Mouse (Mus musculus): ENCODE measurements around the gene Dmrtb1. TPM values are rescaled to one million over a fixed set of nuclear protein-coding genes. Genes with fewer than 3 reads are reported as not detected.
A peak's percentile ranks its signal among the peaks of the same experiment; 100 is the strongest.

Dmrtb1 gene
- polyA plus RNA-seq (2016; fragmentation: Nextera tagmentation; extraction: Ambion mirVana) = 29.8 and 32.0 TPM in 2 replicates

- peaks cover 36% of the 10 kb centered on the region for H3K4me1 ChIP-seq
Observed at GRCm38 (mm10) chr4:107684130-107684529, at the start of gene Dmrtb1. Gene Dmrtb1 (minus strand): TSS chr4:107684230.

GRCm38 (mm10) chr4:107733603-107734002 is 49.6 kb upstream of the Dmrtb1 start:
- H3K9ac ChIP-seq = no peak overlapping the region
- no peaks in the 10 kb centered on the region for H3K9me3 ChIP-seq (replicated peaks)
- peaks cover 29% of the 10 kb centered on the region; the same call in 1 of the 2 replicates for H3K27me3 ChIP-seq
- H3K4me2 ChIP-seq (replicated peaks) = no peak overlapping the region
- WGBS = 15% methylated on average over 3 of the region's 3 CpGs
- H3K27ac ChIP-seq = no peak overlapping the region
- H3K4me3 ChIP-seq = no peak overlapping the region
- H3K36me3 ChIP-seq = no peaks in the 10 kb centered on the region
- no peak for ATAC-seq (ENCODE audit: low FRiP score)
- peaks cover 31% of the 10 kb centered on the region for H3K4me1 ChIP-seq

More at GRCm38 (mm10) chr4:107684130-107684529, at the start of gene Dmrtb1:
- Histone ChIP-seq H3K36me3 (no peaks in the 10 kb centered on the region), H3K9me3 (replicated peaks) (no peaks in the 10 kb centered on the region), H3K9ac (no peak within 1 kb of the TSS), H3K4me3 (no peak within 1 kb of the TSS), H3K4me2 (replicated peaks) (no peak within 1 kb of the TSS), H3K27ac (no peak within 1 kb of the TSS), H3K27me3 (peaks cover 11% of the 10 kb centered on the region; the same call in 1 of the 2 replicates)
- WGBS = 90% methylated on average over 14 of the region's 14 CpGs
- ATAC-seq (ENCODE audit: low FRiP score) = no peak

GRCm38 (mm10) chr4:107732624-107733023 is 48.6 kb upstream of the Dmrtb1 start:
- peaks cover 25% of the 10 kb centered on the region; the same call in 1 of the 2 replicates for H3K27me3 ChIP-seq
- H3K4me2 ChIP-seq (replicated peaks) = no peak overlapping the region
- H3K36me3 ChIP-seq = no peaks in the 10 kb centered on the region
- no peak overlapping the region for H3K9ac ChIP-seq
- no peaks in the 10 kb centered on the region for H3K9me3 ChIP-seq (replicated peaks)
- WGBS = 15% methylated on average over 4 of the region's 4 CpGs
- H3K4me1 ChIP-seq = peaks cover 31% of the 10 kb centered on the region
- ATAC-seq (ENCODE audit: low FRiP score) = peak; percentile 26; the same call in 1 of the 2 replicates
- no peak overlapping the region for H3K27ac ChIP-seq
- no peak overlapping the region for H3K4me3 ChIP-seq

GRCm38 (mm10) chr4:107732182-107732581 is 48.2 kb upstream of the Dmrtb1 start:
- Histone ChIP-seq H3K4me1 (peaks cover 31% of the 10 kb centered on the region), H3K27me3 (peaks cover 21% of the 10 kb centered on the region; the same call in 1 of the 2 replicates), H3K9ac (no peak overlapping the region), H3K36me3 (no peaks in the 10 kb centered on the region), H3K4me2 (replicated peaks) (no peak overlapping the region), H3K9me3 (replicated peaks) (no peaks in the 10 kb centered on the region), H3K27ac (no peak overlapping the region), H3K4me3 (no peak overlapping the region)
- 14% methylated on average over 4 of the region's 4 CpGs for WGBS
- 0 out of 2 replicates have a peak, but pooled peaks have one; percentile 17 for ATAC-seq (ENCODE audit: low FRiP score)

- Histone ChIP-seq H3K9ac (no peak overlapping the region), H3K27me3 (peaks cover 19% of the 10 kb centered on the region; the same call in 1 of the 2 replicates), H3K27ac (no peak overlapping the region), H3K4me1 (peaks cover 31% of the 10 kb centered on the region), H3K36me3 (no peaks in the 10 kb centered on the region), H3K4me2 (replicated peaks) (no peak overlapping the region), H3K9me3 (replicated peaks) (no peaks in the 10 kb centered on the region), H3K4me3 (no peak overlapping the region)
- ATAC-seq (ENCODE audit: low FRiP score) = no peak
- WGBS = 53% methylated on average over 8 of the region's 8 CpGs
Observed at GRCm38 (mm10) chr4:107731088-107731465, 47.0 kb upstream of the Dmrtb1 start.

GRCm38 (mm10) chr4:107730391-107731087 is 46.5 kb upstream of the Dmrtb1 start:
- no peak overlapping the region for H3K4me3 ChIP-seq
- ATAC-seq (ENCODE audit: low FRiP score) = no peak
- H3K4me1 ChIP-seq = peaks cover 31% of the 10 kb centered on the region
- H3K9ac ChIP-seq = no peak overlapping the region
- no peak overlapping the region for H3K27ac ChIP-seq
- peaks cover 17% of the 10 kb centered on the region; the same call in 1 of the 2 replicates for H3K27me3 ChIP-seq
- WGBS = 69% methylated on average over 15 of the region's 15 CpGs
- no peaks in the 10 kb centered on the region for H3K36me3 ChIP-seq
- no peak overlapping the region for H3K4me2 ChIP-seq (replicated peaks)
- no peaks in the 10 kb centered on the region for H3K9me3 ChIP-seq (replicated peaks)

GRCm38 (mm10) chr4:107725432-107725831 is 41.4 kb upstream of the Dmrtb1 start:
- Histone ChIP-seq H3K27ac (no peak overlapping the region), H3K9me3 (replicated peaks) (no peaks in the 10 kb centered on the region), H3K4me1 (no peaks in the 10 kb centered on the region), H3K4me3 (no peak overlapping the region), H3K4me2 (replicated peaks) (no peak overlapping the region), H3K36me3 (no peaks in the 10 kb centered on the region), H3K27me3 (no peaks in the 10 kb centered on the region), H3K9ac (no peak overlapping the region)
- WGBS = 74% methylated on average over 9 of the region's 9 CpGs
- no peak for ATAC-seq (ENCODE audit: low FRiP score)

- Histone ChIP-seq H3K9ac (no peak overlapping the region), H3K4me1 (peaks cover 17% of the 10 kb centered on the region), H3K36me3 (no peaks in the 10 kb centered on the region), H3K27ac (no peak overlapping the region), H3K9me3 (replicated peaks) (no peaks in the 10 kb centered on the region), H3K4me2 (replicated peaks) (no peak overlapping the region), H3K27me3 (0 out of 2 replicates have a peak, but pooled peaks cover 3% of the 10 kb centered on the region), H3K4me3 (no peak overlapping the region)
- WGBS = 84% methylated on average over 11 of the region's 11 CpGs
- no peak for ATAC-seq (ENCODE audit: low FRiP score)
Observed at GRCm38 (mm10) chr4:107720043-107720830, 36.2 kb upstream of the Dmrtb1 start.

- no peaks in the 10 kb centered on the region for H3K9me3 ChIP-seq (replicated peaks)
- no peak overlapping the region for H3K4me2 ChIP-seq (replicated peaks)
- peaks cover 17% of the 10 kb centered on the region for H3K4me1 ChIP-seq
- H3K27me3 ChIP-seq = 0 out of 2 replicates have a peak, but pooled peaks cover 3% of the 10 kb centered on the region
- no peak for ATAC-seq (ENCODE audit: low FRiP score)
- no peak overlapping the region for H3K4me3 ChIP-seq
- no peak overlapping the region for H3K27ac ChIP-seq
- 71% methylated on average over 5 of the region's 5 CpGs for WGBS
- no peaks in the 10 kb centered on the region for H3K36me3 ChIP-seq
- H3K9ac ChIP-seq = no peak overlapping the region
Observed at GRCm38 (mm10) chr4:107719161-107719560, 35.1 kb upstream of the Dmrtb1 start.

- Histone ChIP-seq H3K27me3 (0 out of 2 replicates have a peak, but pooled peaks cover 3% of the 10 kb centered on the region), H3K4me3 (no peak overlapping the region), H3K9ac (no peak overlapping the region), H3K4me2 (replicated peaks) (no peak overlapping the region), H3K4me1 (peaks cover 17% of the 10 kb centered on the region), H3K9me3 (replicated peaks) (no peaks in the 10 kb centered on the region), H3K36me3 (no peaks in the 10 kb centered on the region), H3K27ac (no peak overlapping the region)
- WGBS = 24% methylated on average over 8 of the region's 8 CpGs
- no peak for ATAC-seq (ENCODE audit: low FRiP score)
Observed at GRCm38 (mm10) chr4:107718720-107719119, 34.7 kb upstream of the Dmrtb1 start.

GRCm38 (mm10) chr4:107717718-107718313 is 33.8 kb upstream of the Dmrtb1 start:
- no peak for ATAC-seq (ENCODE audit: low FRiP score)
- peaks cover 17% of the 10 kb centered on the region for H3K4me1 ChIP-seq
- H3K4me2 ChIP-seq (replicated peaks) = no peak overlapping the region
- no peaks in the 10 kb centered on the region for H3K9me3 ChIP-seq (replicated peaks)
- H3K9ac ChIP-seq = no peak overlapping the region
- WGBS = 59% methylated on average over 8 of the region's 8 CpGs
- 0 out of 2 replicates have a peak, but pooled peaks cover 3% of the 10 kb centered on the region for H3K27me3 ChIP-seq
- H3K27ac ChIP-seq = no peak overlapping the region
- no peak overlapping the region for H3K4me3 ChIP-seq
- no peaks in the 10 kb centered on the region for H3K36me3 ChIP-seq

- ATAC-seq (ENCODE audit: low FRiP score) = peak; percentile 50
- 0 out of 2 replicates have a peak, but pooled peaks cover 3% of the 10 kb centered on the region for H3K27me3 ChIP-seq
Observed at GRCm38 (mm10) chr4:107716754-107717299, 32.8 kb upstream of the Dmrtb1 start.

More at GRCm38 (mm10) chr4:107716754-107717299, 32.8 kb upstream of the Dmrtb1 start:
- H3K4me2 ChIP-seq (replicated peaks) = no peak overlapping the region
- H3K27ac ChIP-seq = no peak overlapping the region
- H3K9ac ChIP-seq = no peak overlapping the region
- WGBS = 72% methylated on average over 9 of the region's 9 CpGs
- no peak overlapping the region for H3K4me3 ChIP-seq
- H3K4me1 ChIP-seq = peaks cover 17% of the 10 kb centered on the region
- no peaks in the 10 kb centered on the region for H3K36me3 ChIP-seq
- no peaks in the 10 kb centered on the region for H3K9me3 ChIP-seq (replicated peaks)

Data from hindbrain, embryonic 12.5 days (tissue).